Mouse (Mus musculus) bone marrow, adult 2 months (tissue): ENCODE results near the gene Plekha4.

Experiments
- CTCF ChIP-seq: fragments of 200-500 bp; IDR thresholded peaks from 2 replicates; pipeline ENCODE4 v1.5.1; 2011; ENCODE audit warnings: low read length, control low read depth; ENCODE audit not compliant: control insufficient read depth, insufficient read depth
- POLR2A ChIP-seq: fragments of 200-500 bp; IDR thresholded peaks from 2 replicates; pipeline ENCODE4 v1.6.1; 2011; ENCODE audit warnings: low read depth, mild to moderate bottlenecking, control low read depth, low read length, borderline replicate concordance; ENCODE audit not compliant: control insufficient read depth

DNA sequence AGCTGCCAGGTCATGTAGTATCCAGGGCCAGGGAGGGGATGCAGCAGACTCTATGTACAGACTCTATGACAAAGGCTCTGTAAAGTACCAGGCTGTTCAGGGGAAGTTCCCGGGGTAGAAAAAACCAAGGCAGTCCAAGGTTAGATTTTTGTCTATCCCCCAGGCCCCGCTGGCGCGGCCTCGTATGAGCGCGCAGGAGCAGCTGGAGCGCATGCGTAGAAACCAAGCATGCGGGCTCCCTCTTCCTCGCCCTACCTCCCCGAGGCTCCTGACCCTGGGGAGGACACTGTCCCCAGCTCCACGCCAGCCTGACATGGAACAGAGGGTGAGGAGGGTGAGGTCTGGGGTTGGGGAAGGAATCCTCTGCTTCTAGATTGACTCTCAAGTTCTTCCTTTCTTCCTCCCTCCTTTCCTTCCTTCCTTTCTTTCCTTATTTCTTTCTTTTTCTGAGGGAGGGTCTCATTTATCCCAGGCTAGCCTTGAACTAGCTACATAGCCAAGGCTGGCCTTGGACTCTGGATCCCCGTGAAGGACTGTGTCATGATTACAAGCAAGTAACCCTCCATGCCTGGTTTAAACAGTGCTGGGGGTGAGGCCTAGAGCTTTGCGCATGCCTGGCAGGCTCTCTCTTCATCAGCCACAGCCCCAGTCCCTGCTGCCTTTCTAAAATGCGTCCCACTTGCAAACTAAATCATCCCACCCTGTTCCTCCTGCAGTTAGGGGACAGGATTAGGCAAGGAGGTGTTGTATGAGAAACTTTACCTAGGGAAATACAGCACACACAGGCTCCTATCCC lies 23.7 kb downstream of the Plekha4 start:
- no peak for TF ChIP-seq POLR2A
- no peak for TF ChIP-seq CTCF
